ENCODE assay signal across 26 mouse cellular contexts in the genomic region with DNA sequence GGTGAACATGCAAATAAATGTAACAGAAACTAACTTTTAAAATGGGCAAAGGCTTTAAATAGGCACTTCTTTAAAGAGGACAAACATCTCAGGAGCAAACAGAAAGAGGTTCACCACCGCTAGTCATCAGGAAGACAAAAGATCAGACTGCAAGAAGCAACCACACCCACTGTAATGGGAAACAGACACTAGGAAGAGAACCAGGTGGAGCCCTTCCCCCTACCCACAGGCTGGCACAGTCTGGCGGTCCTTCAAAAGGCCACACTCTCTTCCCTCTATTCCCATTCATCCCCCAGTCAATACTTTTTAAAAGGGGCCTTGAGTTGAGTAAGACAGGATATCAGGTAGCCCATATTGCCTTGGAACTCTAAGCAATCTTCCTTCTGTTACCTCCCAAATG.
"Had no signal": no experiment of that assay in that cellular context is flagged by ENCODE, and none has a peak within 500 bp of the region (broad histone marks: within the 10 kb centered on the region; RNA-seq: fewer than 3 reads in every experiment).

No protein-coding gene starts in this region.

- H3K4me3 ChIP-seq: heart, embryonic 10.5 days; heart, embryonic 12.5 days; hindbrain, embryonic 10.5 days; hindbrain, embryonic 12.5 days; intestine, embryonic 15.5 days; layer of hippocampus, adult 2 months; left cerebral cortex, adult 2 months; limb, embryonic 10.5 days; limb, embryonic 12.5 days; liver, embryonic 13.5 days; liver, embryonic 15.5 days had no signal

- H3K4me1 ChIP-seq: liver, embryonic 13.5 days; liver, embryonic 15.5 days had no signal

- H3K27ac ChIP-seq: heart, embryonic 10.5 days; hindbrain, embryonic 10.5 days; hindbrain, embryonic 12.5 days; hindbrain, embryonic 14.5 days; intestine, embryonic 15.5 days; layer of hippocampus, adult 2 months; left cerebral cortex, adult 2 months; limb, embryonic 10.5 days; limb, embryonic 12.5 days; liver, embryonic 13.5 days; liver, embryonic 15.5 days had no signal

- DNase-seq: gastrocnemius, postnatal 14 days; heart, adult 18-20 months; heart, postnatal 10 days; heart, postnatal 4 days; kidney, adult 18-20 months; kidney, adult 8-10 months; kidney, postnatal 10 days; kidney, postnatal 25 days; kidney, postnatal 4 days; liver; liver, embryonic 13.5 days had no signal

- ATAC-seq: hindbrain, embryonic 16.5 days; inflammation-experienced regulatory T-cells, adult 6 months; intestine, embryonic 15.5 days; intestine, postnatal 0 days had no signal

- H3K9ac ChIP-seq: heart, embryonic 12.5 days; hindbrain, embryonic 12.5 days; hindbrain, embryonic 14.5 days; intestine, embryonic 15.5 days; limb, embryonic 12.5 days; liver, embryonic 13.5 days; liver, embryonic 15.5 days had no signal

- H3K36me3 ChIP-seq: liver, embryonic 13.5 days; liver, embryonic 15.5 days had no signal

- H3K4me2 ChIP-seq: heart, embryonic 12.5 days; hindbrain, embryonic 12.5 days; hindbrain, embryonic 14.5 days; intestine, embryonic 15.5 days; limb, embryonic 12.5 days; liver, embryonic 11.5 days; liver, embryonic 13.5 days; liver, embryonic 15.5 days had no signal

- H3K27me3 ChIP-seq: heart, embryonic 12.5 days; hindbrain, embryonic 12.5 days; intestine, embryonic 15.5 days; limb, embryonic 12.5 days; liver, embryonic 13.5 days; liver, embryonic 15.5 days had no signal

- H3K9me3 ChIP-seq: heart, embryonic 10.5 days; hindbrain, embryonic 12.5 days; intestine, embryonic 15.5 days; limb, embryonic 10.5 days had no signal
